Mouse (Mus musculus) gastrocnemius, postnatal 4 days (tissue): ENCODE results near the gene Antxrl. TPM values are rescaled to one million over a fixed set of nuclear protein-coding genes. Genes with fewer than 3 reads are reported as not detected.
A peak's percentile ranks its signal among the peaks of the same experiment; 100 is the strongest.

Experiments
- DNase-seq, 2 experiments: peaks; one replicate each; pipeline ENCODE4 v3.0.0; 2021 to 2022; ENCODE audit warnings: low spot score in 2 of 2, mixed read lengths in 2 of 2
- long read RNA-seq, 2 experiments: library from polyadenylated mRNA; stranded (forward); transcript quantifications; one replicate each; pipeline ENCODE4 v2.0.0; 2021
- total RNA-seq, 2 experiments: library from RNA; stranded (reverse); gene quantifications; 2 replicates each; pipeline ENCODE4 v1.2.3; 2021

Gene Antxrl
- not detected for total RNA-seq
- long read RNA-seq, experiment 1 = 0 reads
- long read RNA-seq, experiment 2 = 0 reads

DNA sequence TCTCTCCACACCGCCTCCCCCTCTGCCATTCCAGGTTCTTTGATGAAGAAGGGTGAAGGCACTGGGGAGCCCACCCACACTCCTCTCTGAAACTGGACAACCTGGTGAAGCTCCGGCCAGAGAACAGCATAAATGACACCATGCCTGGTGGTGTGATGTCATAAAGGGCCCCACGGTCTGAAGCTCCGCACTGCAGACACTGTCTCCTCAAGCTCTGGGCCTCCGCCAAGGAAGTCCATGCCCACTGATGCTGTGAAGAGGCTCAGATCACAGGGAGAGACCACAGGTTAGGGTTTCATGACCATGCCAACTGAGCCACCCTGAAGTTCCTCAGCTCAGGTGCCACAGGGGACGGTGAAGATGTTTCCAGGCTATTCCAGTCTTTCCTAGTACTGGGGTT, at the start of gene Antxrl:
Antxrl (plus strand) TSS at position 192 of the 400 bp plus-strand sequence.
- DNase-seq = no peak

DNA sequence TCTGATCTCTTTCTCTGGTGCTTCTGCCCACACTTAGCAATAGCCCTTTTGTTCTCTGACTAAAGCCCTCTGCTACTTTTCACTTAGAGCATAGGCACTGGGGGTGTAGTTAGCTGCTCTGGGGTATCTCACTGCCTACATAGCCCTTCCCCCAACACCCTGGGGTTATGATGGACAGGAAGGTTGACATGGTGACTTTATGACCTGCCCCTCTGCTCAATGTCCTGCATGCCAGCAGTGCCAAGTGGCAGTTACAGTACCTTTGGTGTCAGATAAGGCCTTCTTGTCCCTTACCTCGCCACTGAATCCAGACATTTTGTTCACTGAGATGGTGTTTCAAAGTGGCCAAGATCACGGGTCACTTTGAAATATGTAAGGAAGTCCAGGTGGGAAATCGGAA, 37.4 kb upstream of the Antxrl start, which contains the start of gene Gm30083:
Gm30083 (minus strand) TSS at position 120 of the 400 bp plus-strand sequence.
- DNase-seq = no peak

DNA sequence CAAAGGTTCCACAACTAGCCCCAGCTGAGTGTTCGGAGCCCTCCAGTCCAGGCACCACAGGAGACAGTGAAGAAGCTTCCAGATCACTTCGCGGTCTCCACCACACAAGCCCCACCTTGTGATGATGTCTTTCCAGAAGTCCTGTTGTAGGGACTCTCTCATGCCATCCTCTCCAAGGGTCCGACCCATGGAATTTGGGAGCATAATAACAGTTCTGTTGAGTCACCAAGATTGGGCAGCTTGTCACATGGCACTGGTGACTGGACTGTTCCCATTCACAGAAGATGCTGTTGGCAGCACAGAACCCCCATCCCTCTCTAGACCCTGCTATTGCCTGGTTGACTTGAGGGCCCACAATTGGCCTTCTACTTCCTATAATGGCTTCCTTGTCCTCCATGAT, 36.1 kb upstream of the Antxrl start, which contains the start of gene Gm5460:
Gm5460 (plus strand) TSS at position 378 of the 400 bp plus-strand sequence.
- DNase-seq = no peak

DNA sequence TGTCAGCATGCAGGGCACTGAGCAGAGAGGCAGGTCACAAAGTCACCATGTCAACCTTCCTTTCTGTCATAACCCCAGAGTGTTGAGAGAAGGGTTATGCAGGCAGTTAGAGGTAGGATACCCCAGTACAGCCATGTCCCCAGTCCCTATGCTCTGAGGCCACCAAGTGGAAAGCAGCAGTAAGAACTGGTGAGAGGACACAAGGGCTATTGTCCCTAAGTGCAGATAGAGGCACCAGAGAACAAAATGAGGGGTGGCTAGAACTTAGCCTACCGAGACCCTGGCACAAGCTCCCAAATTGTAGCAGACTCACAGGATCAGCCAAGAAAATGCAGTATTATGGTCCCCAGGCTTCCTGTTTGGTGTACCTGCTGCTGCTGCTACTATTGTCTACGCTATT, 35.6 kb upstream of the Antxrl start:
- DNase-seq = no peak

DNA sequence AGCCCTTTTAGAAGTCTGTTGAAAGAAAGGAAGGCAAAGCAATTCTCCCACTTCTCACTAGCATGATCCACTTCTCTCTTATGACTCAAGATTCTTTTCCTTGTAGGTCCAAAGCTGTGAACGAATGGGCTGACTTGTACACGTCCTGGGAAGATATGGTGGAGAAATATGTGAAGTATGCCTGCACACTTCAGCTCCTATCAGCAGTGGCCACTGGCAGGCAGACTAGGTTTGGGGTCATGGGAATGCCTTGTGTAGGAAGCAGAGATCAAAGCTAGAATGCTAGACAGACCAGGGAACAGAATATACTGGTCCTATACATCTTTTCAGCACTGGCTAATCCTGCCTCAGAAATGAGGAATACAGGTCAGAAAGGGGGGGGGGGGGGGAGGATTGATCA, 25.8 kb upstream of the Antxrl start:
- DNase-seq = no peak

DNA sequence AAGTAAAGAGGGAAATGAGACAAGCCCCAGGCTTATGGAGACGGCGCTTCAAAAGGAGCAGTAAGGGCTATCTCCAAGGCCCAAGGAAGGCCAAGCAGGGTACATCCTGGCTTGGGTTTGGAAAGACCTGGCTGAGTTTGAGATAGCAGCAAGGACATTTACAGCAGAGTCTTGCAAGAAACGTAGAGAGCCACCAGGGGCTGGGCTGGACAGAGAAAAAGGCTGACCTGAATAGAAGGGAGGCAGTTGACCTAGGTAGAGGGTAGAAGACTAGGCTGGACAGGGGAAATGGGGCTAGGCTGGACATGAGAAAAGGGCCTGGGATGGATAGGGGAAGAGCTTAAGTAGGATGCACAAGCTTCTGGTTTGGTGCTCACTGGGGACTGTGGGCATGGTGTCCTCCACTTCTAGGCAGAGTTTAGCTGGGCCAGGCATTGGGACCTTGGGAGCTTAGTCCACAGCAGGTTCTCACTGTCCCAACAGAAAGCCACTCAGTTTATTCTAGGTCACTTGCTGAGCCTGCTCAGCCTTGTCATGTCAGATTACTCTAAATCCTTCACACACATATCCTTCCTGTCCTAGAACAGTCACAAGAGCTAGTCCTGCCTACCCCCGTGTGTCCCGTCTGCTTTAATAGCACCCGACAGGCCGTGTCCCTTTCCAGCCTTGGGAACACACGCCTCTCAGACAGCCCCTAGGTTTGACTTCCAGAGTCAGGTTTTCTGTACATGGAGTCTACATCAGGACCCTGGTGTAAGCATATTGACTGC, 18.5 kb upstream of the Antxrl start:
- no peak for DNase-seq

DNA sequence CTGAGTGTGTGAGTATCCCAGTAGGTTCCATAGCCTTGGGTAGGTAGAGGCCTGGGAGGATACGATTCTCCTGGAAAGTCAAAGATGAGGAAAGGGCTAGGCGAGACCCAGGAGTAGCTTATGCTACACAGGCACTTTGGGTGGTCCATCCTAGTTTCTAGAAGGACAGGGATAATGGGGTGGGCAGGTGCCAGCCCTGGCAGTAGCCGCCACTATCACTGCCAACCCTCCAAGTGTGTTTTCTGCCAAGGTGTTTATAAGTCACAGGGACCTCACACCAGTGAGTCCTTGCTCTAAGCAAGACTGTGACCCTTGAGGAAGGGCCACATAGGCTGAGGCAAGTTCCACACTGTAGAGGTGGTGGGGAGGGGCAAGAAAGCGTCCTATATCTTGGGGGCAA, 11.3 kb upstream of the Antxrl start:
- DNase-seq = no peak

DNA sequence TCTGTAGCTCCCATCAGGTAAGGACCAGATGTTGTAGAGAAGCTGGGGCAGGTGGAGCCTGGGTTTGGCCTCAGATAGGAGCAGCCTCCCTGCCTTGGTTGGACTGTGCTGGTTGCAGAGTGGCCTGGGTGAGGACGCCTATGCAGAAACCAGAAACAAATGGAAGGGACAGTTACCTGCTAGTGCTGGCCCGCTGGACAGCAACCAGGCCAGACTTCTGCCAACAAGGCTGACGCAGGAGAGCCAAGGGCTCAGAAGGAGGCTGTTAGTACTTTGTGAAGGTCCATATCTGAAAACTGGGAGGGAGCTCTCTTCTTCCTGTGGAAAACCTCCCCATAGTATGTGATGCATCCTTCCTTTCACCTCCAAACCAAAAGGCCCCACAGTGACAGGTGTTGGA, 9.2 kb upstream of the Antxrl start:
- no peak for DNase-seq

DNA sequence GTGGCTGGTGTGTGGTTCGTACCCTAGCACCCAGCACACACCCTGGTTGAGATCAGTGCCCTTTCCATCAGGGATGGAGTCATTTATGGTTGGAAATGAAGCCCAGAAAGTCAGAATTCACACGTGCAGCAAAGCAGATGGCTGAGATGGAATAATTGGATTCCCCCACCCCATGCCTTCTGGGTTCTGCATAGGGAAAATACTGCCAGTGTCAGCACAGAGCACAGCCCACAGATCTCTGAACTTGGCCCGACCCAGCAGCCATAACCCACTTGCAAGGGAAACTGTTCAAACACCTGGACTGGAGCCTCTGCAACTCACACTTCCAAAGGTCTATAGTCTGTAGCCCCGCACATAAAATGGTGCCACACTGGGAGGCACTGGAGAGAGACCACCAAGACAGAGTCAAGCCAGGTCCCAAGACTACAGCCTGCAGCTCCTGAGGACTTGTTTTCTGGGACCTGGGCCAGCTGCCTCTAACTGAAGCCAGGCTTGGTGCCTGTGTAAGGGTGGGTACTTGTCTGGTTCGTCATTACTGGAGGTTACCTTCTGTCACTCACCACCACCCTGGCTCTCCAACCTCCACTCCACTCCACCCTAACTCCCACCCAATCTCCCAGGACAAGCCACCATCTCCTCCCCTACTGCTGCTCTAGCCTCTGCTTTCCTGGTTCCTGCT, 2.3 kb upstream of the Antxrl start:
- no peak for DNase-seq

DNA sequence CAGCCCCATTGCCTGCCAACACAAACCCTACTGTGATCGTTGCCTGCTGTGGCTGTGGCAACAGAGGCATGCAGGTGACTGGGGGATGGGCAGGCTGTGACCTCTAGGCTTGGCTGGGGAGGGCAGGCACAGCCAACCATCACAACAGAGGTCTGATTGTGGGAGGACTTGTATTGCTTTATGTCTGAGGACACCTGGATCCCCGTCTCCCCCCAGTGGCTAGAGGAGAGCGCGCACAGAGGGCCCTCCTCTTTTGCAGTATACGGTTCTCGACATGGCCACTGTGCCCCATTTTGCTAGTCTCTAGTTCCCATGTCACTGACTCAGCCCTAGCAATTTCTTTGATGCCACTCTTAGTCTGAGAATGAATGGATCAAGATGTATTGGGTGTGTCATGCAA, 19.2 kb downstream of the Antxrl start:
- no peak for DNase-seq

DNA sequence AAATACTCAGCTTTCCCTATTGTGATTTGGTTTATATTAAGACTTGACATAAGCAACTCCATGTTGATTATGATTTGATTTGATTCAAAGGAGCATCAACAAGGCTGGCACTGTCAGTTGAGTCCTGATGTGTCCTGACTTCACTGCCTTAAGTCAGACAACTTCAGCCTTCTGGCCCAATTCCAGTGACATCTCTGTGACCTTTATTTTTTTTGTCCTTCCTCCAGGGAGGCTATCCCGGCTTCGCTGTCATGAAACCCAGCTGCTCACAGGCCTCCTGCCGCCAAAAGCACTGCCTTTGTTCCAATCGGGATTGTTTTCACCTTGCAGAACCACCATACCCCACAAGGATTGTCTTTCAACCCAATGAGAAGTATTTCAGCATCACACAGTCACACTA, 22.8 kb downstream of the Antxrl start:
- DNase-seq = no peak

DNA sequence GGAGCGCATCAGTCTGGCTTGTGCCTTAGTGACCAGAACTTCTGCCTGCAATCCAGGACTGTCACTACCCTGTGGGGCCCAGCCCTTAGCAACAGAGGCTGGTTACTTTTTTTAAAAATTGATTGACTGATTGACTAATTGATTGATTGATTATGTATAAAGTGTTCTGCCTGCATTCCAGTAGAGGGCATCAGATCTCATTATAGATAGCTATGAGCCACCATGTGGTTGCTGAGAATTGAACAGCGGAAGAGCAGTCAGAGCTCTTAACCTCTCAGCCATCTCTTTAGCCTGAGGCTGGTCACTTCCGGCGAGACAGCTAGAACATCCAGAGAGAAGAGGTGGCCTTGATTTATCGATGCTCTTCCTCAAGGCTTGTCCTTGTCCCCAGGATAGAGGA, 24.7 kb downstream of the Antxrl start:
- DNase-seq = no peak

DNA sequence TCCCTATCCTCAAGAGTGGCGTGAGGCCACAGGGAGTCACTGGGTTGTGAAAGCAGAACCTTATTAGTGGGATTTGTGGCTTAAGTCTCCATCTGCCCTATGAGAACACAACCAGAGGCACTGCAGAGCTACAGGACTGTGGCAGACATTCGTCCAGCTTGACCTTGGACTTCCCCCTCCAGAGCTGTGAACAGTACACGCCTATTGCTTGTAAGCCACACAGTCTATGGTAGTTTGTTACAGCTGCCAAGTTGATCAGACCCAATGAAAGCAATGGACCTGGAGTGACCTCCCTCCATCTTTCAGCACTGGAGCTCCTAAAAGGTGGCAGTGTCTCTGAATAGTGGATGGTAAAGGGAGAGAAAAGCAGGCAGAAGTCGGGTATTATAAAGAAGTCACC, 25.8 kb downstream of the Antxrl start:
- DNase-seq = no peak

DNA sequence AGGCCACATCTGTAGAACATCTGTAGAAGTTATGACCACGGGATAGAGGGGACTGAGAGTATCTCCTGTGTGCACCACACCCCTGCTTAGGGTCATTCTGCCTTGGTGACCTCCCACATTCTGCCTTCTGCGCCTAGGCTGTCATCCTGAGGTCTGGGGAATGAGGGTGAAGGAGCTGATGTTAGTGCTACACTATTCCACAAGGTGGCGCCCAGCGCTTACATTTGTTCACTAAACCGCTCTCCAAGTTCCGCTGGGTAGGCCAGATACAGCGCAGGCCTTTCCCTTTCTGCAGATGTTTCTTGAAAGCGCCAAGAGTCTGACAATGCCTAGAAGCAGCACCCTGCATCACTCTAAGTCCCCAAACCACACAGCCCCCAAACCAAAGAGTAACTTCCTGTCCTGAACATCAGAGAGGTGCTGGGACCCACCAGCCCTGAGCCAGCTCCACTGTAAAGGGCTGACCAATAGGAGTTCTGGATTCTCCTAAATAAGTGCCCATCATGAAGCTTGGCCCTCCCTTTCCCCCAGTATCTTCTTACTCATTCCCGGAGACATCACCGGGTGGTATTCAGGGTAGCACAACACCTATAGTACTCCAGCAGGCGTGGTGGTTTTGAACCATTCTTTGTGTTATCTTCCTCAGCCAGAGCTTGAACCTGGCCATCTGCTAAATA, 28.0 kb downstream of the Antxrl start:
- peak; percentile 52 to 75 for DNase-seq

DNA sequence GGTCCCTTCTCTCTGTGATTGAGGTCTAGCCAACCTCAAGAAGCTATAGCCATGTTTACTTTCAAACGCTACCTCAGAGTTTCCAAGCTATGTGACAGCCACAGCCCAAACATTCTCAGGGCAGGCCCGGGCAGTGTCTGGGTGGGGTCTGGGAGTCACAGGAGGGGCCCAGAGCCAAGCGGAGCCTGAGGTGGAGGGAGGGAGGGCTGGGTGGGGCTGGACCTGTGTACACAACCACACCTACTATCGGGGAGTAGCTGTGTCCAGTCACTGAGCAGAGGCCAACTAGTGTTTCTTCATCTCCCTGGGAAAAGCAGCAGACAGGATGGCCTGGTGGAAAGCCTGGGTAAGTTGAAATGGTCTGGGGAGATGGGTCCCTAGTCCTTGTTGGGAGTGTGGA, 33.2 kb downstream of the Antxrl start, which contains the start of gene Anxa8:
Anxa8 (plus strand) TSS at position 251 of the 400 bp plus-strand sequence.
- no peak for DNase-seq

DNA sequence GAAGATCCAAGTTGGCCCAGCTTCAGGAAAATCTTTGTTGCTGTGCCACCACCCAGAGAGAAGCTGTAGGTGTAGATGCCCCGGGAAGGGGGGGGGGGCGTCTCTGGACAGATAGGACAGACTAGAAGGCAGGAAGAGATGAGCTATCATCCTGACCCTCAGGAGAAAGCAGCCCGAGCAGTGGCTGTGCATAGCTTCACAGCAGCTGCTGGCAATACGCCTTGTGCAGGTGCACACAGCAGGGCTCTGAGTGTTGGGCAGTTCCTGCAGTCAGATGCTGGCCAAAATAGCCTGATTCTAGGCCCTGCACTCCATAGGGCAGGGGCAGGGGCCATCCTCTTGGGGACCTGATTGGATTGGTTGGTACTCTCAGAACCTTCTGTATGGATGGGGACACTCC, 34.3 kb downstream of the Antxrl start:
- DNase-seq = no peak

DNA sequence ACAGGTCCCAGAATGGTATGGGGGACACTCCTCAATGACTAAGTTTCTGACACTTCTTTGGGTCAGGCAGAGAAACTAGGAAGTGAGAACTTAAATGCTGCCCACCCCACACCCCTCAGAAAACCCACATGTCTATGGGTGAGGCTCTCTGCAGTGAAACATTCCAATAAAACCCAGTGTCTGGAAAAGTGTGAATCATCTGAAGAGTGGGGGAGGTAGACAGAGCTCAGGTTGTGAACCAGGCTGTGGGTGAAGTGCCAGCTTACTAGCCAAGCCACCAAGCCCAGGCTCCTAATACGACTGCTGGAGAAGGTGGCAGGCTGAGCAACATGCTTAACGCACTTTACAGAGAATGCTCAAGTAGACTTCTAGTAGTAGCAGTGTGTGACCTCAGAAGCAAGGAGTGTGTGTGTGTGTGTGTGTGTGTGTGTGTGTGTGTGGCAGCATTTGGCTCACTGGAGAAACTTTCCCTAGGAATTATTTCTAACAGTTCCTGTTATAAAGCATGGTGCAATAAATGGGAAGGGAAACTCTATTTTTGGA, 35.4 kb downstream of the Antxrl start:
- DNase-seq = no peak

DNA sequence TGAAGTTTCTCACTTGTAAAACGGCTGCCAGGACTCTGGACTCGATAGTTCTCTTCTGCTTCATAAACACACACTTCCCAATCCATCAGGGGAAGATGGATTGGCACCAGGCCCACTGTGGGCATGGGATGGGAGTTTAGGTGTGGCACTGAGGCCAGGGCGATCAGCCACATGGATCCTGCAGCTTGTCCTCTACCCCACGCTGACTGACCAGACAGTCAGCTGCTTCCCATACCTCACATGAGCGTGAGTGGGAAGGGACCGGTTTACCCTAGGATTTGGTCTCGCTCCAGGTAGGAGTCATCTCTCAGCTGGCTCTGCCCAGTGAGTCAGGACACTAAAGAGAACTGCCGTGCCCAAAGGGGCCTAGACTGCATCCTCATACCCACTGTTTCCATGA, 37.3 kb downstream of the Antxrl start:
- DNase-seq = no peak

DNA sequence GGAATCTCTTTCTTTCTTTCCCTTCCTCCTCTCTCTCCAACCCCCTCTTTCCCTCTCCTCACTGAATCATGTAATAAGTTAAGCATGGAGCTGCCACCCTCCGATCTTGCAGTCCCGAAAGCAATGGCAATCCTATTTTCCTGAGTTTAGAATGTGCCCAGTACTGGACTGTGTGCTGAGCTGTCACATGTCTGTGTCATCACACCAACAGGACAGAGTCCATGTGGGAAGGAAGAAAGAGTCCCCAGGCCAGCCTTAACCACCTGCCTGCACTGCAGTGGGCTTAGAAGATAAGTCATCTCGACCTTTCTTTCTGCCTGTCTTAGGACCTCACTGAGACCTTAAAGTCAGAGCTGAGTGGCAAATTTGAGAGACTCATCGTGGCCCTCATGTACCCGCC, 39.0 kb downstream of the Antxrl start:
- DNase-seq = no peak

DNA sequence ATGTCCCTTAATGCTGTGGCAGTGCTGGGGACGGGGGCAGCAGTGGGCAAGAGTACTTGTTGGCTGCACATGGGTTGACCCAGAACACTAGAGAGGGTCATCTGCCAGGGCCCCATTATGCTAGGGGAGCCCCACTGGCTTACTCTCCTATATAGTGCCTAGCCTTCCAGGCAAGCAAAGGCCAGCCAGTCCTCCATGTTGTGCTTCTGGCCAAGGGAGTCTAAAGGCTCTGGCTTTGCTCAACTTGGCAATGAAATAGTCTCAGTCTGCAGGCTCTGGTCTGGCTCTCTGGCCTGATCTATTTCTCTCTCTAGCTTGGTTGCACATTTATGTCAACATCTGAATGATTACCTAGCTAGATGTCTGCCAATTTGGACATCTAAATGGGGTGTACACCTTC, 40.3 kb downstream of the Antxrl start:
- no peak for DNase-seq

DNA sequence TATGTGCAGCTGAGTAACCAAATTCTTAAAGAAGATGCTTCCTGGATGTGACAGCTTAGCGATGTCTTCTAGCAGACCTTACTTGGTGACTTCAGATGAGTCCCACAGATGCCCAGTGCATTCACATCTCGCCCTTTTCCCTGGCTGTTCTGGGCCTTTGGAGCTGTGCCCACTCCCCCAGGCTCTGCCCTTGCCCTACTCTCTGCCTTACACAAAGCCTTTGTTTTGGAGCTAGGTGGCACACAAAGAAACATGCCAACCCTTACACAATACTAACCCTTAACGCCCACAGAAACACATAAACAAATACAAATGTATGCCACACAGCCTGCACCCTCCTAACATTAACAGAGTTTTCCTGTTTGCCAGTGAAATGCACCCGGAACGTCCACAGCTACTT, 43.7 kb downstream of the Antxrl start:
- DNase-seq = no peak

DNA sequence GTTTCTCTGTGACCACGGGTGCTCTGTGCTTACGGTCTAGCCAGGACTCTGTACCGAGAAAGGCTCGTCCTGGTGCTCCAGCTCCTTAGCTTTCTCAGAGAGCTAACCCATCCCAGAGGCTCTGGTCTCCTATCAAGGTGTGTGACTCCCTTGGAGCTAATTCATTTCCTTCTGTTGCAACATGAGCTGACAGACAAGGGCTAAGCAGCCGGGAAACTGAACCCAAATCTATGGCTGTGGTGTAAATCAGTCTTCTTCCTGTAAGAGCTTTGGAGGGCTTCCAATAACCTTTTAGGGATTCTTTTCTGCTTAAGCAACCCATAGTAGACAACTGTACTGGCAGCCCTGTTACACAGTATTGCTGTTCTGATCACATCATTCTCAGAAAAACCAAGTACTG, 50.1 kb downstream of the Antxrl start, which contains the start of gene A630023A22Rik:
A630023A22Rik (minus strand) TSS at position 154 of the 400 bp plus-strand sequence.
- peak in 1 of 2 experiments; percentile 7 for DNase-seq
